Mouse (Mus musculus) lung, postnatal 0 days (tissue): ENCODE measurements around the gene Pakap.

ENCODE experiments used
- CTCF ChIP-seq: IDR thresholded peaks from 2 replicates; pipeline ENCODE4 v1.5.1; 2016; ENCODE audit warnings: antibody characterized with exemption, mild to moderate bottlenecking
- EP300 ChIP-seq: IDR thresholded peaks from 2 replicates; pipeline ENCODE4 v1.6.1; 2016; ENCODE audit warnings: antibody characterized with exemption, mild to moderate bottlenecking, control low read depth

- TF ChIP-seq CTCF, result no peak
- TF ChIP-seq EP300, result no peak
Observed at GRCm38 (mm10) chr4:57688131-57688530, 120.2 kb downstream of the Pakap start.
